Mouse (Mus musculus) spleen, adult 12 weeks (tissue): ENCODE measurements around the gene Galnt2.

Experiments
- DNase-seq: peaks from one replicate; pipeline ENCODE4 v3.0.0; 2022; ENCODE audit warnings: low spot score

Galnt2 gene

GRCm38 (mm10) chr8:124294425-124294824 lies 63.2 kb downstream of the Galnt2 start:
- DNase-seq = no peak

- DNase-seq = no peak
These were observed 63.7 kb downstream of the Galnt2 start for GRCm38 (mm10) chr8:124294900-124295299.

- no peak for DNase-seq
These were observed 64.2 kb downstream of the Galnt2 start for GRCm38 (mm10) chr8:124295357-124295756.

- DNase-seq = no peak
These were observed 70.3 kb downstream of the Galnt2 start for GRCm38 (mm10) chr8:124301512-124301911.

- DNase-seq = no peak
These were observed 70.9 kb downstream of the Galnt2 start for GRCm38 (mm10) chr8:124301935-124302555.

GRCm38 (mm10) chr8:124303211-124303902 lies 72.2 kb downstream of the Galnt2 start:
- DNase-seq = no peak

- no peak for DNase-seq
These were observed 73.0 kb downstream of the Galnt2 start for GRCm38 (mm10) chr8:124304141-124304540.

- no peak for DNase-seq
These were observed 75.4 kb downstream of the Galnt2 start for GRCm38 (mm10) chr8:124306574-124306973.

- DNase-seq = no peak
These were observed 76.5 kb downstream of the Galnt2 start for GRCm38 (mm10) chr8:124307700-124308099.

GRCm38 (mm10) chr8:124310509-124310908 lies 79.3 kb downstream of the Galnt2 start:
- no peak for DNase-seq

- no peak for DNase-seq
These were observed 79.9 kb downstream of the Galnt2 start for GRCm38 (mm10) chr8:124311111-124311510.

- no peak for DNase-seq
These were observed 80.5 kb downstream of the Galnt2 start for GRCm38 (mm10) chr8:124311723-124312122.

- DNase-seq = no peak
These were observed 81.0 kb downstream of the Galnt2 start for GRCm38 (mm10) chr8:124312228-124312627.

GRCm38 (mm10) chr8:124314803-124315202 lies 83.6 kb downstream of the Galnt2 start:
- no peak for DNase-seq

- DNase-seq = no peak
These were observed 85.4 kb downstream of the Galnt2 start for GRCm38 (mm10) chr8:124316466-124317136.

- DNase-seq = no peak
These were observed 86.0 kb downstream of the Galnt2 start for GRCm38 (mm10) chr8:124317191-124317682.

- DNase-seq = no peak
These were observed 86.6 kb downstream of the Galnt2 start for GRCm38 (mm10) chr8:124317821-124318220.

- DNase-seq = no peak
These were observed 87.6 kb downstream of the Galnt2 start for GRCm38 (mm10) chr8:124318612-124319315.

- no peak for DNase-seq
These were observed 88.1 kb downstream of the Galnt2 start for GRCm38 (mm10) chr8:124319316-124319652.

GRCm38 (mm10) chr8:124321227-124321840 lies 90.1 kb downstream of the Galnt2 start:
- no peak for DNase-seq

- DNase-seq = no peak
These were observed 92.2 kb downstream of the Galnt2 start for GRCm38 (mm10) chr8:124323356-124323755.

GRCm38 (mm10) chr8:124328259-124328658 lies 97.1 kb downstream of the Galnt2 start:
- DNase-seq = no peak
